Mouse (Mus musculus): ENCODE results near the gene Rex1bd.

- TF ChIP-seq CTCF (IDR thresholded peaks at IDR 0.05; ENCODE audit: extremely low read depth, insufficient read depth, insufficient read length, insufficient replicate concordance) (no peak), POLR2A (IDR thresholded peaks at IDR 0.05; ENCODE audit: low read depth, low read length) (no peak)
These were observed 11.5 kb upstream of the Rex1bd start for GRCm38 (mm10) chr8:70517940-70518643.
